Mouse (Mus musculus) liver, embryonic 14.5 days (tissue): ENCODE data around the gene Fbxo47. TPM values are rescaled to one million over a fixed set of nuclear protein-coding genes. Genes with fewer than 3 reads are reported as not detected.

Experiments
- ATAC-seq: fragments of 200-750 bp; cut with Nextera tagmentation; 2 replicates; pipeline ENCODE4 v1.8.0; 2017; ENCODE audit warnings: moderate number of reproducible peaks, mild to moderate bottlenecking, moderate library complexity; ENCODE audit not compliant: insufficient read depth
- DNase-seq, 3 experiments: peaks; one replicate each; pipeline ENCODE4 v3.0.0-alpha.2; 2012 to 2013; ENCODE audit warnings: low read depth in 3 of 3, low spot score in 3 of 3
- H3K27ac ChIP-seq: fragments of 300-500 bp; sonication (generic); 2 replicates; pipeline ENCODE4 v1.5.1; 2014; ENCODE audit warnings: moderate library complexity, mild to moderate bottlenecking, control low read depth, inconsistent platforms
- H3K27me3 ChIP-seq: fragments of 300-500 bp; sonication (generic); 2 replicates; pipeline ENCODE4 v1.6.1; 2014; ENCODE audit warnings: mild to moderate bottlenecking, low read length, moderate library complexity; ENCODE audit not compliant: control insufficient read depth, insufficient read depth
- H3K36me3 ChIP-seq: fragments of 300-500 bp; sonication (generic); replicated peaks from 2 replicates; pipeline ENCODE4 v1.6.1; 2014; ENCODE audit warnings: low read depth; ENCODE audit not compliant: control insufficient read depth, insufficient read depth
- H3K4me1 ChIP-seq, 2 experiments: fragments of 200-500 bp in 1 of 2; fragments of 300-500 bp in 1 of 2; sonication (generic) in 1 of 2; replicated peaks; 2 replicates each; pipeline ENCODE4 v1.6.1; 2012 to 2014; ENCODE audit warnings: antibody characterized with exemption in 1 of 2, inconsistent platforms in 1 of 2, low read length in 1 of 2; ENCODE audit not compliant: control insufficient read depth in 2 of 2, insufficient read depth in 2 of 2
- H3K4me2 ChIP-seq: fragments of 300-500 bp; sonication (generic); 2 replicates; pipeline ENCODE4 v1.6.1; 2014; ENCODE audit warnings: low read depth, mild to moderate bottlenecking, control low read depth, moderate library complexity
- H3K4me3 ChIP-seq, 2 experiments: fragments of 200-500 bp in 1 of 2; fragments of 300-500 bp in 1 of 2; sonication (generic) in 1 of 2; 2 replicates each; pipeline ENCODE4 v1.5.1; 2012 to 2014; ENCODE audit warnings: low read depth in 2 of 2, low read length in 2 of 2, mild to moderate bottlenecking in 2 of 2, control low read depth in 1 of 2, inconsistent platforms in 1 of 2, moderate library complexity in 1 of 2; ENCODE audit not compliant: insufficient read depth in 1 of 2
- H3K9ac ChIP-seq: fragments of 300-500 bp; sonication (generic); replicated peaks from 2 replicates; pipeline ENCODE4 v1.6.1; 2014; ENCODE audit warnings: mild to moderate bottlenecking, control low read depth, moderate library complexity
- H3K9me3 ChIP-seq: fragments of 300-500 bp; sonication (generic); 2 replicates; pipeline ENCODE4 v1.6.1; 2016; ENCODE audit warnings: low read length, mixed read lengths; ENCODE audit not compliant: control insufficient read depth
- CTCF ChIP-seq: IDR thresholded peaks from 2 replicates; pipeline ENCODE4 v1.5.1; 2016; ENCODE audit warnings: antibody characterized with exemption, low read depth, control low read depth
- EP300 ChIP-seq: IDR thresholded peaks from 2 replicates; pipeline ENCODE4 v1.6.1; 2016; ENCODE audit warnings: antibody characterized with exemption, low read depth
- WGBS: fragments of 180-500 bp; shearing (Covaris S2); extraction: QIAGEN DNeasy Blood & Tissue Kit; methylation state at CpG from one replicate; pipeline ENCODE4 v1.1.7; 2014; ENCODE audit not compliant: insufficient replicate concordance; 5-methylcytosine and 5-hydroxymethylcytosine counted together
- polyA plus RNA-seq, 2 experiments: library from polyadenylated mRNA; depleted of rRNA in 1 of 2; stranded (reverse) in 1 of 2; unstranded in 1 of 2; fragments of >200 nt; fragmentation: Nextera tagmentation in 1 of 2; extraction: Ambion mirVana in 1 of 2; gene quantifications; 2 replicates each; pipeline versions ENCODE4 v1.2.1 to v1.2.3; 2012 to 2014

Fbxo47 gene
- polyA plus RNA-seq, 2 experiments: 0.30 to 0.51 TPM

DNA sequence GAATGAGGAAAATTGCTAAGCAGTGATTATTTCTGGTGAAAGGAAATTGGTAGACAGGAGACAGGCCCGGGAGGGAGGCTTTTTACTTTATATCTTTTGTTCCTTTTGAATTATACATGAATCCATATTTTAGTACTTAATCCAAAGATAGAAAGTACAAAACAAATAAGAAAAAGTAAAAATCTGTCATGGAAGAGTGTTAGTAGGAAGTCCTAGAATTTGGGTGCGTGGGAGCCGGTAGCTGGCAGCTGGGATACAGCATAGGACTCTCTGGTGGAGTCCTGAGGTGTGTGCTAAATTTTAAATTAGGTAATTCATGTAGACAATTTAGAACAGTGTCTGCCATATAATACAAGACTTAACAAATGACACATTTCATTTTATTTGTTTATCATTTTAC lies 16.4 kb downstream of the Fbxo47 start:
- ATAC-seq: no peak
- 68% methylated on average over 3 of the region's 3 CpGs for WGBS
- Histone ChIP-seq H3K27ac (no peak overlapping the region), H3K9me3 (no peaks in the 10 kb centered on the region), H3K4me2 (no peak overlapping the region), H3K4me3 (no peak overlapping the region), H3K4me1 (no peaks in the 10 kb centered on the region; a peak in 1 of 4 replicates), H3K27me3 (no peaks in the 10 kb centered on the region), H3K9ac (no peak overlapping the region), H3K36me3 (no peaks in the 10 kb centered on the region)
- TF ChIP-seq EP300 (no peak), CTCF (no peak)
- no peak for DNase-seq

GRCm38 (mm10) chr11:97866091-97866888 lies 17.7 kb downstream of the Fbxo47 start:
- Histone ChIP-seq H3K4me2 (no peak overlapping the region), H3K4me3 (no peak overlapping the region), H3K36me3 (no peaks in the 10 kb centered on the region), H3K27ac (no peak overlapping the region), H3K27me3 (no peaks in the 10 kb centered on the region), H3K9ac (no peak overlapping the region), H3K4me1 (no peaks in the 10 kb centered on the region; a peak in 1 of 4 replicates), H3K9me3 (no peaks in the 10 kb centered on the region)
- ATAC-seq (0 out of 2 replicates have a peak, but pooled peaks have one; percentile 18), DNase-seq (peak in 1 of 3 experiments; percentile 22)
- TF ChIP-seq CTCF (no peak), EP300 (no peak)
- WGBS: 72% methylated on average over 3 of the region's 3 CpGs

- Histone ChIP-seq H3K27me3 (no peaks in the 10 kb centered on the region), H3K9ac (no peak overlapping the region), H3K9me3 (no peaks in the 10 kb centered on the region), H3K27ac (no peak overlapping the region), H3K4me3 (no peak overlapping the region), H3K36me3 (no peaks in the 10 kb centered on the region), H3K4me1 (no peaks in the 10 kb centered on the region; a peak in 1 of 4 replicates), H3K4me2 (no peak overlapping the region)
- ATAC-seq (no peak), DNase-seq (no peak)
- no peak for TF ChIP-seq EP300
- TF ChIP-seq CTCF: no peak
- WGBS: 72% methylated on average over 5 of the region's 5 CpGs
These were observed 18.5 kb downstream of the Fbxo47 start for GRCm38 (mm10) chr11:97865421-97865820.

DNA sequence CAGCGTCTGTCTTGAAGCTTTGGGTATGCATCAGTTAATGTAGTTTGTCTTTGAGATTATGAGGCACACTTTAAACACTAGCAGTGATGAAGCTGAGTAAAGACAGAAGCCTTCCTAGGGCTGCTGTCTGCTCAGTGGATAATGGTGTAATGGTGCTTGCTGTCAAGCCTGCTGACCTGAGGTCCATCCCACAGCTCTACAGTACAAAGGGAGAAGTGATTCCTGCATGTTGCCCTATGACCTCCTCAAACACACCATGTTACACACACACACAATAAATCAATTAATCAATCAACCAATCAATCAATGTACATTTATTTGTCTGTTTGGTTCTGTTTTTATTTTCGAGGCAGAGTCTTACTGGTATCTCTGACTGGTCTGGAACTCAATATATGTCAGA lies 21.8 kb downstream of the Fbxo47 start:
- 46% methylated on average over 2 of the region's 2 CpGs for WGBS
- TF ChIP-seq CTCF (no peak), EP300 (no peak)

DNA sequence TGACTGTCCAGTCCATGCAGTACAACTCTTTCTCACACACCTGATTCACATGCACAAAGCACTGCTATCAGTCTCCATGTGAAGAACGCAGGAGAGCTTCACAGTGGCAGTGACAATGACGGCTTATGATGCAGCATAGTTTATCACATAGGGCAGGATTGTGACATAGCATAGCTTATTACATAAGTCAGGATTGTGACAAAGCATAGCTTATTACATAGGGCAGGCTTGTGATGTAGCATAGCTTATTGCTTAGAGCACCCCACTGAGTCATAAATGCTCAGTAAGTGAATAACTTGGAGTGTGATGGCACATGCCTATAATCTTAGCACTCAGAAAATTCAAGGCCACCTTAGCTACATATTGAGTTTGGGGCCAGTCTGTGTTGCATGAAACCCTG lies 28.5 kb downstream of the Fbxo47 start:
- Histone ChIP-seq H3K36me3 (no peaks in the 10 kb centered on the region), H3K9ac (no peak overlapping the region), H3K9me3 (no peaks in the 10 kb centered on the region), H3K4me3 (no peak overlapping the region), H3K4me2 (no peak overlapping the region), H3K27me3 (no peaks in the 10 kb centered on the region), H3K4me1 (peaks cover 0 to 2% of the 10 kb centered on the region in 2 experiments; a peak in 1 of 4 replicates), H3K27ac (no peak overlapping the region)
- DNase-seq (no peak), ATAC-seq (no peak)
- 67% methylated on average over 2 of the region's 2 CpGs for WGBS
- TF ChIP-seq EP300 (no peak), CTCF (no peak)

More for the DNA sequence above, 21.8 kb downstream of the Fbxo47 start:
- ATAC-seq (no peak), DNase-seq (no peak)
- Histone ChIP-seq H3K4me2 (no peak overlapping the region), H3K27me3 (no peaks in the 10 kb centered on the region), H3K9ac (no peak overlapping the region), H3K9me3 (no peaks in the 10 kb centered on the region), H3K4me3 (no peak overlapping the region), H3K27ac (no peak overlapping the region), H3K4me1 (no peaks in the 10 kb centered on the region; a peak in 1 of 4 replicates), H3K36me3 (no peaks in the 10 kb centered on the region)
